Mouse (Mus musculus): ENCODE results near the gene Slk. TPM values are rescaled to one million over a fixed set of nuclear protein-coding genes. Genes with fewer than 3 reads are reported as not detected.
"Not testable (repeated sequence)": the region's sequence is repeated elsewhere in the genome, so short reads cannot be mapped to it uniquely, and the experiment has no call there.

Slk gene
- total and polyA plus RNA-seq, 2 experiments from 2014 or later: 3.8 to 28.4 TPM

GRCm38 (mm10) chr19:47570042-47570441 is 9.4 kb upstream of the Slk start:
- TF ChIP-seq CTCF (IDR thresholded peaks at IDR 0.05; ENCODE audit: low read depth): no peak
- Histone ChIP-seq H3K27ac (ENCODE audit: low read depth, low read length) (no peak overlapping the region), H3K27me3 (ENCODE audit: insufficient read depth, low read length) (0 out of 2 replicates have a peak, but pooled peaks cover 4% of the 10 kb centered on the region), H3K4me1 (ENCODE audit: insufficient read depth) (no peaks in the 10 kb centered on the region), H3K4me2 (ENCODE audit: low read depth) (no peak overlapping the region), H3K9me3 (ENCODE audit: low read length) (no peaks in the 10 kb centered on the region), H3K4me3 (ENCODE audit: low read depth, low read length) (no peak overlapping the region), H3K36me3 (ENCODE audit: insufficient read depth) (no peaks in the 10 kb centered on the region), H3K9ac (no peak overlapping the region)
- no peak for ATAC-seq
- DNase-seq: no peak
- 94% methylated on average over 5 of the region's 5 CpGs for WGBS

- 68% methylated on average over 4 of the region's 4 CpGs for WGBS
- H3K4me3 ChIP-seq (ENCODE audit: low read depth, low read length); H3K4me1 ChIP-seq (ENCODE audit: insufficient read depth); DNase-seq; ATAC-seq; H3K27me3 ChIP-seq (ENCODE audit: insufficient read depth, low read length); H3K9me3 ChIP-seq (ENCODE audit: low read length); H3K4me2 ChIP-seq (ENCODE audit: low read depth); H3K36me3 ChIP-seq (ENCODE audit: insufficient read depth); H3K9ac ChIP-seq; H3K27ac ChIP-seq (ENCODE audit: low read depth, low read length): not testable (repeated sequence)
These were observed 7.5 kb upstream of the Slk start for GRCm38 (mm10) chr19:47571981-47572380.

- ATAC-seq (no peak), DNase-seq (no peak)
- Histone ChIP-seq H3K9ac (no peak overlapping the region), H3K4me1 (ENCODE audit: insufficient read depth) (no peaks in the 10 kb centered on the region), H3K4me2 (ENCODE audit: low read depth) (no peak overlapping the region), H3K27me3 (ENCODE audit: insufficient read depth, low read length) (no peaks in the 10 kb centered on the region), H3K4me3 (ENCODE audit: low read depth, low read length) (no peak overlapping the region), H3K27ac (ENCODE audit: low read depth, low read length) (no peak overlapping the region), H3K9me3 (ENCODE audit: low read length) (no peaks in the 10 kb centered on the region), H3K36me3 (ENCODE audit: insufficient read depth) (no peaks in the 10 kb centered on the region)
- TF ChIP-seq CTCF (IDR thresholded peaks at IDR 0.05; ENCODE audit: low read depth): no peak
- 89% methylated on average over 3 of the region's 3 CpGs for WGBS
These were observed 5.8 kb upstream of the Slk start for GRCm38 (mm10) chr19:47573718-47574117.

GRCm38 (mm10) chr19:47578581-47579224 is 775 bp upstream of the Slk start:
- no peaks in the 10 kb centered on the region for H3K9me3 ChIP-seq (ENCODE audit: low read length)
- H3K36me3 ChIP-seq (ENCODE audit: insufficient read depth): no peaks in the 10 kb centered on the region
- peak overlapping the region; percentile 85 for H3K27ac ChIP-seq (ENCODE audit: low read depth, low read length)
- peaks cover 23% of the 10 kb centered on the region for H3K4me1 ChIP-seq (ENCODE audit: insufficient read depth)
- peak overlapping the region; percentile 92 for H3K4me2 ChIP-seq (ENCODE audit: low read depth)
- ATAC-seq (no peak), DNase-seq (no peak)
- TF ChIP-seq CTCF (IDR thresholded peaks at IDR 0.05; ENCODE audit: low read depth): no peak
- peak overlapping the region; percentile 81 for H3K9ac ChIP-seq
- 19% methylated on average over 13 of the region's 13 CpGs for WGBS
- no peaks in the 10 kb centered on the region for H3K27me3 ChIP-seq (ENCODE audit: insufficient read depth, low read length)
- H3K4me3 ChIP-seq (ENCODE audit: low read depth, low read length): peak overlapping the region; percentile 89

- H3K27ac ChIP-seq (ENCODE audit: low read depth, low read length): peak overlapping the region; percentile 85
- under 1% methylated on average over 61 of the region's 96 CpGs for WGBS
These were observed 532 bp downstream of the Slk start for GRCm38 (mm10) chr19:47579788-47580631.

GRCm38 (mm10) chr19:47585772-47586171 is 6.3 kb downstream of the Slk start:
- H3K9me3 ChIP-seq (ENCODE audit: low read length): no peaks in the 10 kb centered on the region
- no peak overlapping the region for H3K27ac ChIP-seq (ENCODE audit: low read depth, low read length)
- H3K4me1 ChIP-seq (ENCODE audit: insufficient read depth): peaks cover 20% of the 10 kb centered on the region
- no peak for DNase-seq
- no peaks in the 10 kb centered on the region for H3K27me3 ChIP-seq (ENCODE audit: insufficient read depth, low read length)
- TF ChIP-seq CTCF (IDR thresholded peaks at IDR 0.05; ENCODE audit: low read depth): no peak
- H3K36me3 ChIP-seq (ENCODE audit: insufficient read depth): no peaks in the 10 kb centered on the region
- ATAC-seq: no peak
- 67% methylated on average over 1 of the region's 1 CpGs for WGBS
- H3K4me2 ChIP-seq (ENCODE audit: low read depth): no peak overlapping the region
- H3K4me3 ChIP-seq (ENCODE audit: low read depth, low read length): no peak overlapping the region
- no peak overlapping the region for H3K9ac ChIP-seq

More at GRCm38 (mm10) chr19:47579788-47580631, 532 bp downstream of the Slk start:
- Histone ChIP-seq H3K4me3 (ENCODE audit: low read depth, low read length) (peak overlapping the region; percentile 89), H3K27me3 (ENCODE audit: insufficient read depth, low read length) (no peaks in the 10 kb centered on the region), H3K4me2 (ENCODE audit: low read depth) (peak overlapping the region; percentile 92), H3K9me3 (ENCODE audit: low read length) (no peaks in the 10 kb centered on the region), H3K36me3 (ENCODE audit: insufficient read depth) (no peaks in the 10 kb centered on the region), H3K4me1 (ENCODE audit: insufficient read depth) (peaks cover 23% of the 10 kb centered on the region), H3K9ac (peak overlapping the region; percentile 81)
- TF ChIP-seq CTCF (IDR thresholded peaks at IDR 0.05; ENCODE audit: low read depth): no peak
- peak; percentile 49 for ATAC-seq
- peak; percentile 20 for DNase-seq

GRCm38 (mm10) chr19:47587009-47587408 is 7.5 kb downstream of the Slk start:
- Histone ChIP-seq H3K9ac (no peak overlapping the region), H3K4me1 (ENCODE audit: insufficient read depth) (peaks cover 8% of the 10 kb centered on the region), H3K27ac (ENCODE audit: low read depth, low read length) (no peak overlapping the region), H3K27me3 (ENCODE audit: insufficient read depth, low read length) (no peaks in the 10 kb centered on the region), H3K9me3 (ENCODE audit: low read length) (no peaks in the 10 kb centered on the region), H3K4me2 (ENCODE audit: low read depth) (no peak overlapping the region), H3K36me3 (ENCODE audit: insufficient read depth) (no peaks in the 10 kb centered on the region), H3K4me3 (ENCODE audit: low read depth, low read length) (no peak overlapping the region)
- DNase-seq (no peak), ATAC-seq (no peak)
- no peak for TF ChIP-seq CTCF (IDR thresholded peaks at IDR 0.05; ENCODE audit: low read depth)
- WGBS: 93% methylated on average over 1 of the region's 1 CpGs

All from forebrain, postnatal 0 days (tissue).